Mouse (Mus musculus): ENCODE results near the gene Polr3h.

Polr3h gene

GRCm38 (mm10) chr15:81842275-81842674 lies 83.8 kb downstream of the Polr3h start:
- DNase-seq (ENCODE audit: low spot score), result no peak

DNA sequence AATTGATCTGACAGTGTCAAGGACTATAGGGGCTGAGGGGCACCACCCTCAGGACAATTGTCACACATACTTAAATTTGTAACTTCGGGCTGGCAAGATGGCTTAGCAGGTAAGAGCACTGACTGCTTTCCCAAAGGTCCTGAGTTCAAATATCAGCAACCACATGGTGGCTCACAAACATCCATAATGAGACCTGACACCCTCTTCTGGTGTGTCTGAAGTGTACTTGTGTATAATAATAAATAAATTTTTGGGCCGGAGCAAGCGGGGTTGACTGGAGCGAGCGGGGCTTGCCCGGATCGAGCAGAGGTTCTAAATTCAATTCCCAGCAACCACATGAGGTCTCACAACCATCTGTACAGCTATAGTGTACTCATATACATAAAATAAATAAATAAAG lies 85.7 kb downstream of the Polr3h start:
- DNase-seq (ENCODE audit: low spot score), result no peak

GRCm38 (mm10) chr15:81839634-81840033 lies 86.4 kb downstream of the Polr3h start:
- no peak for DNase-seq (ENCODE audit: low spot score)

- no peak for DNase-seq (ENCODE audit: low spot score)
These were observed 87.3 kb downstream of the Polr3h start for GRCm38 (mm10) chr15:81838554-81839235.

Data from ovary, postnatal 10 days (tissue).